Mouse (Mus musculus): ENCODE measurements around the gene Kcna10.

Kcna10 gene

GRCm38 (mm10) chr3:107233351-107233813 lies 50.5 kb downstream of the Kcna10 start:
- in situ Hi-C loops (cut with MboI; ENCODE audit: low pct_unique_long_range_greater_than_20kb in 1 of 2, low sequenced_read_pairs in 2 of 2, unreplicated experiment in 1 of 2): loop anchor here (5.0 kb wide), 2 partner anchors 39 to 229 kb away; no protein-coding TSS in a partner anchor

GRCm38 (mm10) chr3:107233945-107234344 lies 51.1 kb downstream of the Kcna10 start:
- in situ Hi-C loops (cut with MboI; ENCODE audit: low pct_unique_long_range_greater_than_20kb in 1 of 2, low sequenced_read_pairs in 2 of 2, unreplicated experiment in 1 of 2): loop anchor here (5.0 kb wide), 2 partner anchors 38 to 228 kb away; no protein-coding TSS in a partner anchor

GRCm38 (mm10) chr3:107238051-107238450 lies 55.2 kb downstream of the Kcna10 start:
- in situ Hi-C loops (cut with MboI; ENCODE audit: low pct_unique_long_range_greater_than_20kb in 1 of 2, low sequenced_read_pairs in 2 of 2, unreplicated experiment in 1 of 2): no loop called here

GRCm38 (mm10) chr3:107238471-107238980 lies 55.7 kb downstream of the Kcna10 start:
- in situ Hi-C loops (cut with MboI; ENCODE audit: low pct_unique_long_range_greater_than_20kb in 1 of 2, low sequenced_read_pairs in 2 of 2, unreplicated experiment in 1 of 2): no loop called here

GRCm38 (mm10) chr3:107239607-107240006 lies 56.8 kb downstream of the Kcna10 start, which contains the start of gene Prok1:
Gene Prok1, minus strand, starts transcription at chr3:107239707.
- in situ Hi-C loops (cut with MboI; ENCODE audit: low pct_unique_long_range_greater_than_20kb in 1 of 2, low sequenced_read_pairs in 2 of 2, unreplicated experiment in 1 of 2): loop anchor here in 1 of 2 experiments (10.0 kb wide), 1 partner anchor 225 kb away; no protein-coding TSS in a partner anchor

- in situ Hi-C loops (cut with MboI; ENCODE audit: low pct_unique_long_range_greater_than_20kb in 1 of 2, low sequenced_read_pairs in 2 of 2, unreplicated experiment in 1 of 2): loop anchor here in 1 of 2 experiments (10.0 kb wide), 1 partner anchor 223 kb away; no protein-coding TSS in a partner anchor
Observed at GRCm38 (mm10) chr3:107241389-107242094, 58.7 kb downstream of the Kcna10 start.

All from mouse embryonic stem cell (cell line).